Mouse (Mus musculus) embryonic fibroblast, embryonic 13.5 days (primary cell): Measurements from ENCODE around the gene Celsr1.

Experiments used
- CTCF ChIP-seq: IDR thresholded peaks from 2 replicates; pipeline ENCODE4 v1.5.1; 2011; ENCODE audit warnings: mild to moderate bottlenecking, control low read depth, low read length, moderate library complexity, borderline replicate concordance; ENCODE audit not compliant: insufficient read depth
- POLR2A ChIP-seq: IDR thresholded peaks from 2 replicates; pipeline ENCODE4 v1.6.1; 2011; ENCODE audit warnings: low read depth, mild to moderate bottlenecking, control low read depth, low read length, moderate library complexity

DNA sequence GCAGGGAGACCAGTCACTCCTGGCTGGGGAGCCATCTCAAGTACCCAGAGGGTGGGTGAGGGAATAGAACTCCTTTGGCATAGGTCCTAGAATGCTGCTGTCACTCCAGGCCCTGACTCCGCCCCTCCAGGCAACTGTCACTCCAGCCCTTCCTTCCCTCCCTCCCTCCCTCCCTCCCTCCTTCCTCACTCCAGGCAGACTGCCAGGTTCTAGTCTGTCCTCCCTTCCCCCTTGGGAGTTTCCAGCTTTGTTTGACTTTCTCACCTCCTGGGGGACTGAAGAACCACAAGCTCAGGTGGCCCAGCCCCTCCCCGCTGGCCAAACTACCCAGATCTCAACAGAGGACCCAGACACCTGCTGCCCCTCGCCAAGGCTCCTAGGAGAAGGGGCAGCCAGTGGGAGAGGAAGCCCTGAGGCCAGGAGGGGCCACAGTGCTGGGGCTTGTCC lies 63.8 kb downstream of the Celsr1 start:
- TF ChIP-seq CTCF (no peak), POLR2A (no peak)
